Mouse (Mus musculus) C2C12 (cell line): ENCODE measurements around the gene Prnd. TPM values are rescaled to one million over a fixed set of nuclear protein-coding genes. Genes with fewer than 3 reads are reported as not detected.

Experiments
- H3K27me3 ChIP-seq: one replicate; pipeline ENCODE4 v1.6.1; 2011; ENCODE audit not compliant: control insufficient read depth, insufficient read depth, insufficient read length
- H3K36me3 ChIP-seq: one replicate; pipeline ENCODE4 v1.6.1; 2011; ENCODE audit not compliant: control insufficient read depth, insufficient read depth
- H3K4me3 ChIP-seq: one replicate; pipeline ENCODE4 v1.5.1; 2011; ENCODE audit warnings: mild to moderate bottlenecking, control low read depth; ENCODE audit not compliant: poor library complexity, insufficient read depth, severe bottlenecking
- H3K79me2 ChIP-seq: one replicate; pipeline ENCODE4 v1.6.1; 2011; ENCODE audit not compliant: control insufficient read depth, insufficient read depth
- H3K79me3 ChIP-seq: one replicate; pipeline ENCODE4 v1.6.1; 2011; ENCODE audit warnings: low read depth, control low read depth
- H3ac ChIP-seq: one replicate; pipeline ENCODE3; 2011; ENCODE audit warnings: low read depth; ENCODE audit not compliant: control insufficient read depth, insufficient read length
- CEBPB ChIP-seq: IDR thresholded peaks from one replicate; pipeline ENCODE4 v1.6.1; 2011; ENCODE audit warnings: low read depth, mild to moderate bottlenecking, control low read depth, moderate library complexity
- CTCF ChIP-seq: IDR thresholded peaks from one replicate; pipeline ENCODE4 v1.5.1; 2011; ENCODE audit not compliant: control insufficient read depth, insufficient read depth, insufficient read length
- FOSL1 ChIP-seq: IDR thresholded peaks from one replicate; pipeline ENCODE4 v1.8.0; 2011; ENCODE audit warnings: mild to moderate bottlenecking, low read length; ENCODE audit not compliant: poor library complexity, insufficient read depth, severe bottlenecking
- MAX ChIP-seq: IDR thresholded peaks from one replicate; pipeline ENCODE4 v1.6.1; 2011; ENCODE audit warnings: mild to moderate bottlenecking, control low read depth
- MYOD1 ChIP-seq: IDR thresholded peaks from one replicate; pipeline ENCODE4 v1.6.1; 2011; ENCODE audit warnings: low read depth; ENCODE audit not compliant: control insufficient read depth, insufficient read length
- MYOG ChIP-seq: IDR thresholded peaks from one replicate; pipeline ENCODE4 v1.6.1; 2011; ENCODE audit not compliant: control insufficient read depth, insufficient read length; ENCODE audit errors: extremely low read depth
- USF1 ChIP-seq: IDR thresholded peaks from one replicate; pipeline ENCODE4 v1.6.1; 2011; ENCODE audit warnings: low read depth, mild to moderate bottlenecking, control low read depth, moderate library complexity
- polyA plus RNA-seq: library from polyadenylated mRNA; unstranded; fragments of >200 nt; fragmentation: generic; extraction: Trizol; gene quantifications from one replicate; pipeline ENCODE4 v1.2.1, GENCODE M21; 2012; ENCODE audit warnings: missing spikeins

Prnd gene
- polyA plus RNA-seq, 1 experiment = 0.04 TPM

DNA sequence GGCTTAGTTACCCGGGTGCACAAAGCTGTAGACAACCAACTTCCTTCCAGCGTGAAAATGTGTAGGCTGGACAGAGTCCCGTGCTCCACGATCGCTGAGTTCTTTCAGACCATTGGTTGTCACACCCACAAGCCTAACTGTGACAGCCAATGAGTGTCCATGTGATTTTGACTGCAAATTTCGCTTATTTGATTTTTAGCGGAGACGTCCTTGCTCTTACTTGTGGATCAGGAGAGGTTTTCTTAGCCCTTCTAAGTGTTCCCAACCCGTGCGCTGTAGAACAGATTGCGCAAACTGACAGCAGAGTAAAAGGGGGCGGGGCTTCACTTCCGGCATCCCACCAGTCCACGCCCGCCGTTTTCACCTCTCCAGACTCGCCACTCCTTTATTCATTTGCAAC is 4.6 kb downstream of the Prnd start:
- Histone ChIP-seq H3K4me3 (no peak overlapping the region), H3K79me2 (no peaks in the 10 kb centered on the region), H3K79me3 (no peaks in the 10 kb centered on the region), H3ac (no peak overlapping the region), H3K36me3 (no peaks in the 10 kb centered on the region), H3K27me3 (peaks cover 8% of the 10 kb centered on the region)
- TF ChIP-seq CTCF (no peak), CEBPB (peak; percentile 69)

GRCm38 (mm10) chr2:131956336-131957256 is 5.9 kb downstream of the Prnd start:
- H3K79me2 ChIP-seq = no peaks in the 10 kb centered on the region
- no peak for TF ChIP-seq CTCF
- no peak for TF ChIP-seq USF1
- no peak for TF ChIP-seq CEBPB
- TF ChIP-seq FOSL1 = no peak
- no peak for TF ChIP-seq MYOD1
- no peak for TF ChIP-seq MAX
- TF ChIP-seq MYOG = no peak

GRCm38 (mm10) chr2:131957731-131958222 is 7.1 kb downstream of the Prnd start:
- Histone ChIP-seq H3K4me3 (no peak overlapping the region), H3K36me3 (no peaks in the 10 kb centered on the region), H3K27me3 (peaks cover 10% of the 10 kb centered on the region), H3K79me3 (no peaks in the 10 kb centered on the region), H3ac (no peak overlapping the region), H3K79me2 (no peaks in the 10 kb centered on the region)
- TF ChIP-seq MYOG = no peak
- TF ChIP-seq MYOD1 = no peak
- TF ChIP-seq USF1 = no peak
- TF ChIP-seq MAX = no peak
- TF ChIP-seq CTCF = no peak
- TF ChIP-seq CEBPB = no peak
- TF ChIP-seq FOSL1 = no peak

More at GRCm38 (mm10) chr2:131956336-131957256, 5.9 kb downstream of the Prnd start:
- Histone ChIP-seq H3K36me3 (no peaks in the 10 kb centered on the region), H3K79me3 (no peaks in the 10 kb centered on the region), H3K27me3 (peaks cover 9% of the 10 kb centered on the region), H3K4me3 (no peak overlapping the region), H3ac (no peak overlapping the region)

DNA sequence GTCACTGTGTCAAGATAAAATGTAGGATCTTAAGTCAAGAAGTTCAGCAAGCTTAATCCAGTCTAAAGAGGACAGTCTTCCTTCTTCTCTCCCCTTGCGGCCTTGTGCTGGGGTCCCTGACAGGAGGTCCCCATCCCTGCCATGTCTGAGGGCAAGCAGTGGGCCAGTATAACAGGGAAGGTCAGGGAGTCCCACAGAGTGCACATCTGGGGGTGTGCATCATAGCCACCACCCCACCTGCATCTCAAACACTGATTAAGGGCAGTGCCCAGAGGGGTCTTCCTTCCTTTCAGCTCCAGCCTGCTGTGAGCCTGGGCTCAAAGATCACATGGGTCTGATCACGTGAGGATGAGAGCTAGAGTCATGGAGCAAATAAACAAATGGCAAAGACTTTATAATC is 11.0 kb downstream of the Prnd start:
- no peaks in the 10 kb centered on the region for H3K36me3 ChIP-seq
- H3K79me2 ChIP-seq = no peaks in the 10 kb centered on the region
- H3K79me3 ChIP-seq = no peaks in the 10 kb centered on the region
- TF ChIP-seq USF1 = peak; percentile 5
- TF ChIP-seq CEBPB = no peak
- no peak overlapping the region for H3K4me3 ChIP-seq
- peaks cover 4% of the 10 kb centered on the region for H3K27me3 ChIP-seq
- H3ac ChIP-seq = no peak overlapping the region

- Histone ChIP-seq H3K79me2 (no peaks in the 10 kb centered on the region), H3K4me3 (no peak overlapping the region), H3K27me3 (no peaks in the 10 kb centered on the region), H3K36me3 (no peaks in the 10 kb centered on the region), H3ac (no peak overlapping the region), H3K79me3 (no peaks in the 10 kb centered on the region)
- TF ChIP-seq FOSL1 = no peak
- no peak for TF ChIP-seq MYOD1
- no peak for TF ChIP-seq MYOG
- no peak for TF ChIP-seq MAX
- no peak for TF ChIP-seq CEBPB
- no peak for TF ChIP-seq USF1
- no peak for TF ChIP-seq CTCF
Observed at GRCm38 (mm10) chr2:131970597-131970996, 19.9 kb downstream of the Prnd start.

GRCm38 (mm10) chr2:131971098-131971497 is 20.4 kb downstream of the Prnd start:
- no peaks in the 10 kb centered on the region for H3K79me2 ChIP-seq
- TF ChIP-seq MYOG = no peak
- no peak overlapping the region for H3ac ChIP-seq
- H3K79me3 ChIP-seq = no peaks in the 10 kb centered on the region
- H3K27me3 ChIP-seq = no peaks in the 10 kb centered on the region
- H3K36me3 ChIP-seq = no peaks in the 10 kb centered on the region
- H3K4me3 ChIP-seq = no peak overlapping the region
